Mouse (Mus musculus) stomach, postnatal 0 days (tissue): ENCODE results near the gene Sapcd1. TPM values are rescaled to one million over a fixed set of nuclear protein-coding genes. Genes with fewer than 3 reads are reported as not detected.

ENCODE experiments used
- ATAC-seq: fragments of 200-750 bp; cut with Nextera tagmentation; 2 replicates; pipeline ENCODE4 v1.8.0; 2017; ENCODE audit not compliant: low FRiP score, low TSS enrichment
- DNase-seq: peaks from one replicate; pipeline ENCODE4 v3.0.0-alpha.2; 2016; ENCODE audit warnings: low spot score
- H3K27ac ChIP-seq: fragments of 300-500 bp; sonication (generic); replicated peaks from 2 replicates; pipeline ENCODE4 v1.5.1; 2014; ENCODE audit warnings: mild to moderate bottlenecking, control low read depth
- H3K27me3 ChIP-seq: fragments of 300-500 bp; sonication (generic); 2 replicates; pipeline ENCODE4 v1.6.1; 2014; ENCODE audit warnings: low read length; ENCODE audit not compliant: control insufficient read depth, insufficient read depth
- H3K36me3 ChIP-seq: fragments of 300-500 bp; sonication (generic); 2 replicates; pipeline ENCODE4 v1.6.1; 2014; ENCODE audit warnings: low read length, mixed read lengths; ENCODE audit not compliant: control insufficient read depth, insufficient read depth
- H3K4me1 ChIP-seq: fragments of 300-500 bp; sonication (generic); replicated peaks from 2 replicates; pipeline ENCODE4 v1.6.1; 2014; ENCODE audit warnings: antibody characterized with exemption; ENCODE audit not compliant: control insufficient read depth, insufficient read depth
- H3K4me2 ChIP-seq: fragments of 300-500 bp; sonication (generic); replicated peaks from 2 replicates; pipeline ENCODE4 v1.6.1; 2014; ENCODE audit warnings: low read depth, mild to moderate bottlenecking, control low read depth, moderate library complexity
- H3K4me3 ChIP-seq: fragments of 300-500 bp; sonication (generic); 2 replicates; pipeline ENCODE4 v1.5.1; 2014; ENCODE audit warnings: low read depth, low read length, control low read depth
- H3K9ac ChIP-seq: fragments of 300-500 bp; sonication (generic); 2 replicates; pipeline ENCODE4 v1.6.1; 2014; ENCODE audit warnings: mild to moderate bottlenecking, low read length, control low read depth, mixed read lengths
- H3K9me3 ChIP-seq: fragments of 300-500 bp; sonication (generic); 2 replicates; pipeline ENCODE4 v1.6.1; 2016; ENCODE audit warnings: low read length; ENCODE audit not compliant: control insufficient read depth
- CTCF ChIP-seq: IDR thresholded peaks from 2 replicates; pipeline ENCODE4 v1.5.1; 2016; ENCODE audit warnings: antibody characterized with exemption, low read depth, mild to moderate bottlenecking, moderate library complexity
- EP300 ChIP-seq: optimal IDR thresholded peaks from 2 replicates; pipeline ENCODE3; 2016; ENCODE audit warnings: antibody characterized with exemption
- WGBS: fragments of 180-500 bp; shearing (Covaris S2); extraction: QIAGEN DNeasy Blood & Tissue Kit; methylation state at CpG from one replicate; pipeline ENCODE4 v1.1.7; 2014; 5-methylcytosine and 5-hydroxymethylcytosine counted together
- polyA plus RNA-seq: library from polyadenylated mRNA; unstranded; fragments of >200 nt; fragmentation: Nextera tagmentation; extraction: Ambion mirVana; gene quantifications from 2 replicates; pipeline ENCODE4 v1.2.1, GENCODE M21; 2015

Sapcd1 gene
- polyA plus RNA-seq, 1 experiment from 2014 or later, result 8.0 TPM

DNA sequence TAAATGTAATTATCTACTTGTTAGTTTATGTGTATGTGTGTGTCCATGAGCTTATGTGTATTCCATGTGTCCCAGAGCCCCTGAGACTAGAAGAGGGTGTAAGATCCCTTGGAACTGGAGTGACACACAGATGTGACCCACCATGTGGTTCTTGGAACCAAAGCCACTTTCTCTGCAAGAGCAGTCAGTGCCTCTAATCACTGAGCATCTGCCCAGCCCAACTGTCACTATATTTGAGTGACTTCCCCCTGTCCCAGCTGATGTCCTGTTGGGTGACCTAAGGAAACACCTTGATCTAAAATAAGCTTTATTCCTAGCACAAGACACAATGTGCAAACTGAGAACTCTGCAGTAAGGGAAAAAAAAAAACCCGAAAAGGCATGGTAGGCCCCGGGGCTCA is 499 bp upstream of the Sapcd1 start:
- H3K4me1 ChIP-seq, result no peaks in the 10 kb centered on the region; the same call in 1 of the 2 replicates
- DNase-seq (no peak), ATAC-seq (no peak)
- H3K27ac ChIP-seq, result no peak overlapping the region
- TF ChIP-seq EP300, result no peak
- TF ChIP-seq CTCF, result no peak
- no peaks in the 10 kb centered on the region for H3K27me3 ChIP-seq
- 78% methylated on average over 2 of the region's 2 CpGs for WGBS
- H3K4me3 ChIP-seq, result no peak overlapping the region
- H3K9me3 ChIP-seq, result no peaks in the 10 kb centered on the region
- H3K36me3 ChIP-seq, result no peaks in the 10 kb centered on the region
- no peak overlapping the region for H3K4me2 ChIP-seq
- H3K9ac ChIP-seq, result no peak overlapping the region

GRCm38 (mm10) chr17:35026206-35026605 is 1.6 kb downstream of the Sapcd1 start:
- 71% methylated on average over 5 of the region's 5 CpGs for WGBS
- Histone ChIP-seq H3K9ac (no peak overlapping the region), H3K4me1 (no peaks in the 10 kb centered on the region; the same call in 1 of the 2 replicates), H3K4me2 (no peak overlapping the region), H3K4me3 (no peak overlapping the region), H3K27me3 (no peaks in the 10 kb centered on the region), H3K9me3 (no peaks in the 10 kb centered on the region), H3K27ac (no peak overlapping the region), H3K36me3 (no peaks in the 10 kb centered on the region)
- TF ChIP-seq EP300 (no peak), CTCF (no peak)
- no peak for DNase-seq
- ATAC-seq, result no peak

GRCm38 (mm10) chr17:35024691-35025488 is 2.9 kb downstream of the Sapcd1 start:
- no peak overlapping the region for H3K4me2 ChIP-seq
- no peaks in the 10 kb centered on the region for H3K27me3 ChIP-seq
- DNase-seq, result no peak
- no peaks in the 10 kb centered on the region for H3K36me3 ChIP-seq
- no peaks in the 10 kb centered on the region; the same call in 1 of the 2 replicates for H3K4me1 ChIP-seq
- H3K27ac ChIP-seq, result no peak overlapping the region; the same call in 1 of the 2 replicates
- H3K4me3 ChIP-seq, result no peak overlapping the region
- H3K9ac ChIP-seq, result peak overlapping the region; percentile 23; the same call in 1 of the 2 replicates
- no peaks in the 10 kb centered on the region for H3K9me3 ChIP-seq
- no peak for ATAC-seq
- WGBS, result 44% methylated on average over 10 of the region's 10 CpGs
- no peak for TF ChIP-seq CTCF
- TF ChIP-seq EP300, result no peak

- TF ChIP-seq EP300 (no peak), CTCF (no peak)
- H3K27me3 ChIP-seq, result no peaks in the 10 kb centered on the region
- H3K9ac ChIP-seq, result no peak overlapping the region
- no peak overlapping the region for H3K4me3 ChIP-seq
- no peaks in the 10 kb centered on the region for H3K36me3 ChIP-seq
- no peaks in the 10 kb centered on the region for H3K9me3 ChIP-seq
- no peak overlapping the region for H3K4me2 ChIP-seq
- DNase-seq (no peak), ATAC-seq (no peak)
- peak overlapping the region; percentile 30; the same call in 1 of the 2 replicates for H3K27ac ChIP-seq
- no peaks in the 10 kb centered on the region; the same call in 1 of the 2 replicates for H3K4me1 ChIP-seq
- WGBS, result 60% methylated on average over 11 of the region's 13 CpGs
Measured at GRCm38 (mm10) chr17:35024261-35024660, 3.6 kb downstream of the Sapcd1 start.

- TF ChIP-seq CTCF, result no peak
- no peak for TF ChIP-seq EP300
- no peaks in the 10 kb centered on the region for H3K9me3 ChIP-seq
- no peak overlapping the region for H3K4me3 ChIP-seq
- no peaks in the 10 kb centered on the region for H3K36me3 ChIP-seq
- 0 out of 2 replicates have a peak overlapping the region, but pooled peaks have one; percentile 35 for H3K27ac ChIP-seq
- H3K9ac ChIP-seq, result no peak overlapping the region
- H3K4me2 ChIP-seq, result no peak overlapping the region
- H3K4me1 ChIP-seq, result no peaks in the 10 kb centered on the region; the same call in 1 of the 2 replicates
- no peaks in the 10 kb centered on the region for H3K27me3 ChIP-seq
- DNase-seq (peak; percentile 69), ATAC-seq (peak; percentile 72)
- WGBS, result 68% methylated on average over 4 of the region's 4 CpGs
Measured at GRCm38 (mm10) chr17:35023756-35024155, 4.1 kb downstream of the Sapcd1 start.

- TF ChIP-seq EP300 (no peak), CTCF (no peak)
- no peaks in the 10 kb centered on the region for H3K27me3 ChIP-seq
- no peak overlapping the region for H3K9ac ChIP-seq
- H3K27ac ChIP-seq, result peak overlapping the region; percentile 35; the same call in 1 of the 2 replicates
- no peaks in the 10 kb centered on the region; the same call in 1 of the 2 replicates for H3K4me1 ChIP-seq
- WGBS, result 87% methylated on average over 5 of the region's 5 CpGs
- no peak overlapping the region for H3K4me2 ChIP-seq
- no peak overlapping the region for H3K4me3 ChIP-seq
- H3K36me3 ChIP-seq, result no peaks in the 10 kb centered on the region
- DNase-seq (no peak), ATAC-seq (no peak)
- no peaks in the 10 kb centered on the region for H3K9me3 ChIP-seq
Measured at GRCm38 (mm10) chr17:35023221-35023620, 4.6 kb downstream of the Sapcd1 start.
